Mouse (Mus musculus): ENCODE results near the gene Gm20431. TPM values are rescaled to one million over a fixed set of nuclear protein-coding genes. Genes with fewer than 3 reads are reported as not detected.

Gene Gm20431
- polyA plus RNA-seq, 1 experiment from 2014 or later = 2.0 TPM

DNA sequence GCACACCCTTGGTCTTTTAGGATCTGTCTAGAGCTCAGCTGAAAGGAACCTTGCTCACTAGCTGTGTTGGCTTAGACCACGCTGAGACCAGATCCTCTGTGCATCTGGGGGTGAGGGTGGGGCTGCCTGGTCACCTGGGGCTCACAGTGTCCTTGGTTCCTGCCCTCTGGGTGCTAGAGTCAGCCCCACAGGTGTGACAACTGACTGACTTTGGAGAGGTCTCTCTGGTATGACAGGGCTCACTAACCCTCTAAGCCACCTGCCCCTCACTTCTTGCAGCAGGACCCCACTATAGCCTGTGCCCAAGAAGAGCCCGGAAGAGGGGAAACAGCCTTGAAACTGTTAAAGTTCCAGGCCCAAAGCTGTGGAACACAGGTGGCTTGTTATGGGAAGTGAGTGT lies 58.9 kb downstream of the Gm20431 start:
- Histone ChIP-seq H3K4me1 (ENCODE audit: control insufficient read depth, insufficient read depth, low read length) (peaks cover 6% of the 10 kb centered on the region), H3K9ac (ENCODE audit: low read depth, low read length) (no peak overlapping the region), H3K36me3 (ENCODE audit: control insufficient read depth, insufficient read depth, low read length) (peaks cover 3% of the 10 kb centered on the region; the same call in 1 of the 2 replicates), H3K4me2 (ENCODE audit: low read depth, low read length) (no peak overlapping the region), H3K4me3 (ENCODE audit: low read length) (no peak overlapping the region), H3K27me3 (replicated peaks; ENCODE audit: control insufficient read depth, insufficient read depth, low read length) (no peaks in the 10 kb centered on the region), H3K27ac (ENCODE audit: low read length) (no peak overlapping the region), H3K9me3 (ENCODE audit: control insufficient read depth, low read length) (no peaks in the 10 kb centered on the region)
- WGBS = 90% methylated on average over 2 of the region's 2 CpGs
- no peak for ATAC-seq

GRCm38 (mm10) chr2:167600481-167600995 lies 60.8 kb downstream of the Gm20431 start:
- H3K36me3 ChIP-seq (ENCODE audit: control insufficient read depth, insufficient read depth, low read length) = no peaks in the 10 kb centered on the region
- no peaks in the 10 kb centered on the region for H3K27me3 ChIP-seq (replicated peaks; ENCODE audit: control insufficient read depth, insufficient read depth, low read length)
- WGBS = 78% methylated on average over 8 of the region's 8 CpGs
- no peak overlapping the region for H3K9ac ChIP-seq (ENCODE audit: low read depth, low read length)
- H3K4me3 ChIP-seq (ENCODE audit: low read length) = no peak overlapping the region
- H3K27ac ChIP-seq (ENCODE audit: low read length) = no peak overlapping the region
- H3K9me3 ChIP-seq (ENCODE audit: control insufficient read depth, low read length) = no peaks in the 10 kb centered on the region
- H3K4me1 ChIP-seq (ENCODE audit: control insufficient read depth, insufficient read depth, low read length) = peaks cover 22% of the 10 kb centered on the region
- no peak overlapping the region for H3K4me2 ChIP-seq (ENCODE audit: low read depth, low read length)
- no peak for ATAC-seq

- Histone ChIP-seq H3K9ac (ENCODE audit: low read depth, low read length) (no peak overlapping the region), H3K27me3 (replicated peaks; ENCODE audit: control insufficient read depth, insufficient read depth, low read length) (no peaks in the 10 kb centered on the region), H3K4me1 (ENCODE audit: control insufficient read depth, insufficient read depth, low read length) (peaks cover 22% of the 10 kb centered on the region), H3K4me2 (ENCODE audit: low read depth, low read length) (no peak overlapping the region), H3K9me3 (ENCODE audit: control insufficient read depth, low read length) (no peaks in the 10 kb centered on the region), H3K36me3 (ENCODE audit: control insufficient read depth, insufficient read depth, low read length) (no peaks in the 10 kb centered on the region), H3K4me3 (ENCODE audit: low read length) (no peak overlapping the region), H3K27ac (ENCODE audit: low read length) (no peak overlapping the region)
- ATAC-seq = no peak
- WGBS = 72% methylated on average over 6 of the region's 6 CpGs
Observed at GRCm38 (mm10) chr2:167599917-167600316, 61.4 kb downstream of the Gm20431 start.

DNA sequence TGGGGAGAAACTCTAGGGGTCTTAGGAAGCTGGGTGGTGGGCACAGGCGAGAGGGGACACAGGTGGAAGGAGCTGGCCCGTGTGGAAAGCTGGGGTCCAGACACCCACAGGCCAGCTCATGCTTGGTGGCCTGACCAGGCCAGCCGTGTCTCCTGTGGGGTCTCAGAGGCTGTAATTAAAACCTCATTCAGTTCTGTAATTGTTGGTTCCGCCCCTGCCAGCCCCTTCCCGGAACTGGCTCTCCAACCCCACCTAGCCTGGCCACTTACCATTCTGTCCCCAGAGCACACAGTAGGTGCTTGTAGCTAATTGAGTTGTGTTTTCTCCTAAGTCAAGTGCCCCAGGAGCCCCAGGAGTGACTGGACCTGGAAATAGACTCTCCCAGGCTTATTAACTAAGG lies 62.1 kb downstream of the Gm20431 start:
- Histone ChIP-seq H3K9me3 (ENCODE audit: control insufficient read depth, low read length) (no peaks in the 10 kb centered on the region), H3K9ac (ENCODE audit: low read depth, low read length) (no peak overlapping the region), H3K4me3 (ENCODE audit: low read length) (no peak overlapping the region), H3K27me3 (replicated peaks; ENCODE audit: control insufficient read depth, insufficient read depth, low read length) (no peaks in the 10 kb centered on the region), H3K36me3 (ENCODE audit: control insufficient read depth, insufficient read depth, low read length) (no peaks in the 10 kb centered on the region), H3K4me1 (ENCODE audit: control insufficient read depth, insufficient read depth, low read length) (peaks cover 22% of the 10 kb centered on the region), H3K27ac (ENCODE audit: low read length) (no peak overlapping the region), H3K4me2 (ENCODE audit: low read depth, low read length) (no peak overlapping the region)
- ATAC-seq = no peak
- 84% methylated on average over 5 of the region's 5 CpGs for WGBS

DNA sequence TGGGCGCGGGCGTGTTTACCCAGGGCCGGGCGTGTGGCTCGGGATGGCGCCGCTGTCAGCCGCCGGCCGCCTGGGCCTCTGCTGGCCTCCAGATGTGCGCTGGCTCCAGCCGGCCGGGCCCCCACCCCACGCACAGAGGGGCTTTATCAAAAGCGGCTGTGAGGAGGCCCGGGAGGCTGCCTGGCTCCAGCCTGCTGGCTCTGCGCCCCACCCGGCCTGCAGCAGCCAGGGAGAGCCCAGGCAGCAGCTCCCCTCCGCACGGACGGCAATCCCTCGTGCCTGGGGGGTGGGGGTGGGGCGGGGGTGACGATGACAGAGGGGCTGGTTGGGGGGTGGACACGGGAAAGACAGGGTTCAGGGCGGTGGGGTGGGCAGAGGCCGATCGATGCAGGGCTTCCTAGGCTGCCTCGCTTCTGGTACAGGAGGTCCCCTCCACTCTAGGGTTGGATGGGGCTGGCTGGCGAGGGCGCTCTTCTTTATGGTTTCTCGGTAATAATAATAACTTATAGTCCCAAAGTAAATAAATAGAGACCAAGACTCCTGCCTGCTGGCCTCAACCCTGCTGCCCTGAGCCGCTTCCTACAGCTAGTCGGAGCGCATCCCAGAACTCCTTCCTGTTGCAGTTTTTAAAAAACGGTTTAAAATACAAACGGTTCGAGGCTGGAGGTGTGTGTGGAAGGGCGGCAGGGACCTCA lies 63.7 kb downstream of the Gm20431 start:
- H3K4me1 ChIP-seq (ENCODE audit: control insufficient read depth, insufficient read depth, low read length) = peaks cover 32% of the 10 kb centered on the region
- no peaks in the 10 kb centered on the region for H3K36me3 ChIP-seq (ENCODE audit: control insufficient read depth, insufficient read depth, low read length)
- ATAC-seq = peak; percentile 62
- WGBS = 15% methylated on average over 35 of the region's 40 CpGs
- H3K27me3 ChIP-seq (replicated peaks; ENCODE audit: control insufficient read depth, insufficient read depth, low read length) = no peaks in the 10 kb centered on the region
- H3K9me3 ChIP-seq (ENCODE audit: control insufficient read depth, low read length) = no peaks in the 10 kb centered on the region
- H3K4me3 ChIP-seq (ENCODE audit: low read length) = peak overlapping the region; percentile 27
- H3K4me2 ChIP-seq (ENCODE audit: low read depth, low read length) = peak overlapping the region; percentile 47
- peak overlapping the region; percentile 81 for H3K27ac ChIP-seq (ENCODE audit: low read length)
- H3K9ac ChIP-seq (ENCODE audit: low read depth, low read length) = peak overlapping the region; percentile 65

DNA sequence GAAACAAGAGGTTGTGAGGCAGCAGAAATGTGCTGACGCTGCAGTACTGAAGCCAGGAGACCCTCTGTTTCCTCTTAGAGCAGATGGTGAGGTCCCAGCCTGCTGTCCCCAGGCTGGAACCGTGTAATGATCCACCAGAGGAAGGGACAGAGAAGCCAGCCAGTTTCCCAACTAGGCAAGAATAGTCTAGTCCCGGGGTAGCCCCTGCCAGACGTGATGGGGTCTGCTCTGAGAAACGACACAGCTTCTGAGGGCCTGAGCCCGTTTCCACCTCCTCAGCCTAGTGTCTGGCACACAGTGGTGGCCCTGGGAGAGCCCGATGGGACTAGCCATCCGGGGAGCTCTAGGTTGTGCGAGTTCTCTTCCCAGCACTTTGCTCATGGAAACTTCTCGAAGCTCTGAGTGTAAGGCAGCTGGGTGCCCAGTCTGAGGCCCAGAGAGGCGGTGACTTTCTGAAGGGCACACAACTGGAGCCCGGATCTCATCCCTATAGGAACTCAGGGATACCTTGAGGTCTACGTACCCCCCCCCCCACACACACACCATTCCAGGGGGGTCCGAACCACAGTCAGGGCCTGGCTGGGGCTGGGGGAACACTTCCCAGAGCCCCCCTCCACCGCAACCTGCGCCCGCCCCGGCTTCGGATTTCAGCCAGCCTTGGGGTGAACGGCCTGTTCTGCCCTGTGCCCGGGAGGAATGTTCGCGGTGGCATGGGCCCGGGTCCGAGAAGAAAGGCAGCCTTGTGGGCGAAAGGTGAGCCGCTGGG lies 64.4 kb downstream of the Gm20431 start:
- H3K9ac ChIP-seq (ENCODE audit: low read depth, low read length) = peak overlapping the region; percentile 65
- no peaks in the 10 kb centered on the region for H3K27me3 ChIP-seq (replicated peaks; ENCODE audit: control insufficient read depth, insufficient read depth, low read length)
- peak overlapping the region; percentile 81 for H3K27ac ChIP-seq (ENCODE audit: low read length)
- 38% methylated on average over 26 of the region's 27 CpGs for WGBS
- H3K4me1 ChIP-seq (ENCODE audit: control insufficient read depth, insufficient read depth, low read length) = peaks cover 32% of the 10 kb centered on the region
- peak; percentile 7; the same call in 1 of the 2 replicates for ATAC-seq
- H3K9me3 ChIP-seq (ENCODE audit: control insufficient read depth, low read length) = no peaks in the 10 kb centered on the region
- no peaks in the 10 kb centered on the region for H3K36me3 ChIP-seq (ENCODE audit: control insufficient read depth, insufficient read depth, low read length)
- peak overlapping the region; percentile 27 for H3K4me3 ChIP-seq (ENCODE audit: low read length)
- peak overlapping the region; percentile 47 for H3K4me2 ChIP-seq (ENCODE audit: low read depth, low read length)

GRCm38 (mm10) chr2:167596262-167596661 lies 65.0 kb downstream of the Gm20431 start:
- Histone ChIP-seq H3K4me3 (ENCODE audit: low read length) (no peak overlapping the region), H3K27ac (ENCODE audit: low read length) (peak overlapping the region; percentile 85), H3K4me2 (ENCODE audit: low read depth, low read length) (no peak overlapping the region), H3K9ac (ENCODE audit: low read depth, low read length) (peak overlapping the region; percentile 51; the same call in 1 of the 2 replicates), H3K4me1 (ENCODE audit: control insufficient read depth, insufficient read depth, low read length) (peaks cover 34% of the 10 kb centered on the region), H3K36me3 (ENCODE audit: control insufficient read depth, insufficient read depth, low read length) (no peaks in the 10 kb centered on the region), H3K9me3 (ENCODE audit: control insufficient read depth, low read length) (no peaks in the 10 kb centered on the region), H3K27me3 (replicated peaks; ENCODE audit: control insufficient read depth, insufficient read depth, low read length) (no peaks in the 10 kb centered on the region)
- ATAC-seq = no peak
- WGBS = 36% methylated on average over 3 of the region's 4 CpGs

- no peaks in the 10 kb centered on the region for H3K36me3 ChIP-seq (ENCODE audit: control insufficient read depth, insufficient read depth, low read length)
- WGBS = 37% methylated on average over 14 of the region's 14 CpGs
- H3K27me3 ChIP-seq (replicated peaks; ENCODE audit: control insufficient read depth, insufficient read depth, low read length) = no peaks in the 10 kb centered on the region
- H3K4me3 ChIP-seq (ENCODE audit: low read length) = no peak overlapping the region
- H3K27ac ChIP-seq (ENCODE audit: low read length) = peak overlapping the region; percentile 85
- no peak overlapping the region for H3K4me2 ChIP-seq (ENCODE audit: low read depth, low read length)
- H3K9me3 ChIP-seq (ENCODE audit: control insufficient read depth, low read length) = no peaks in the 10 kb centered on the region
- H3K9ac ChIP-seq (ENCODE audit: low read depth, low read length) = peak overlapping the region; percentile 51; the same call in 1 of the 2 replicates
- ATAC-seq = no peak
- peaks cover 35% of the 10 kb centered on the region for H3K4me1 ChIP-seq (ENCODE audit: control insufficient read depth, insufficient read depth, low read length)
Observed at GRCm38 (mm10) chr2:167595761-167596171, 65.5 kb downstream of the Gm20431 start.

GRCm38 (mm10) chr2:167594444-167594934 lies 66.8 kb downstream of the Gm20431 start:
- H3K4me3 ChIP-seq (ENCODE audit: low read length) = no peak overlapping the region
- H3K9me3 ChIP-seq (ENCODE audit: control insufficient read depth, low read length) = no peaks in the 10 kb centered on the region
- peaks cover 35% of the 10 kb centered on the region for H3K4me1 ChIP-seq (ENCODE audit: control insufficient read depth, insufficient read depth, low read length)
- H3K27me3 ChIP-seq (replicated peaks; ENCODE audit: control insufficient read depth, insufficient read depth, low read length) = no peaks in the 10 kb centered on the region
- H3K9ac ChIP-seq (ENCODE audit: low read depth, low read length) = no peak overlapping the region
- peak overlapping the region; percentile 85 for H3K27ac ChIP-seq (ENCODE audit: low read length)
- no peak overlapping the region for H3K4me2 ChIP-seq (ENCODE audit: low read depth, low read length)
- H3K36me3 ChIP-seq (ENCODE audit: control insufficient read depth, insufficient read depth, low read length) = no peaks in the 10 kb centered on the region
- 25% methylated on average over 10 of the region's 10 CpGs for WGBS
- ATAC-seq = peak; percentile 76
